Mouse (Mus musculus): ENCODE measurements at regions not wholly inside any gene's neighbourhood (a gene's known extent, or its start where the extent isn't known, plus 50 kb on each side); places are given as distances from the start of the nearest gene placed in this dataset.
"Not testable (repeated sequence)": the region's sequence is repeated elsewhere in the genome, so short reads cannot be mapped to it uniquely, and the experiment has no call there.

GRCm38 (mm10) chr16:76510861-76511260 lies 137.2 kb upstream of the Nrip1 start:
- DNase-seq (ENCODE audit: low read depth): no peak

GRCm38 (mm10) chr16:76509109-76509650 lies 135.6 kb upstream of the Nrip1 start:
- DNase-seq (ENCODE audit: low read depth): no peak

- peak; percentile 27 for DNase-seq (ENCODE audit: low read depth)
These were observed 133.6 kb upstream of the Nrip1 start for GRCm38 (mm10) chr16:76507191-76507746.

- DNase-seq (ENCODE audit: low read depth): peak; percentile 92
These were observed 132.6 kb upstream of the Nrip1 start for GRCm38 (mm10) chr16:76506240-76506639.

DNA sequence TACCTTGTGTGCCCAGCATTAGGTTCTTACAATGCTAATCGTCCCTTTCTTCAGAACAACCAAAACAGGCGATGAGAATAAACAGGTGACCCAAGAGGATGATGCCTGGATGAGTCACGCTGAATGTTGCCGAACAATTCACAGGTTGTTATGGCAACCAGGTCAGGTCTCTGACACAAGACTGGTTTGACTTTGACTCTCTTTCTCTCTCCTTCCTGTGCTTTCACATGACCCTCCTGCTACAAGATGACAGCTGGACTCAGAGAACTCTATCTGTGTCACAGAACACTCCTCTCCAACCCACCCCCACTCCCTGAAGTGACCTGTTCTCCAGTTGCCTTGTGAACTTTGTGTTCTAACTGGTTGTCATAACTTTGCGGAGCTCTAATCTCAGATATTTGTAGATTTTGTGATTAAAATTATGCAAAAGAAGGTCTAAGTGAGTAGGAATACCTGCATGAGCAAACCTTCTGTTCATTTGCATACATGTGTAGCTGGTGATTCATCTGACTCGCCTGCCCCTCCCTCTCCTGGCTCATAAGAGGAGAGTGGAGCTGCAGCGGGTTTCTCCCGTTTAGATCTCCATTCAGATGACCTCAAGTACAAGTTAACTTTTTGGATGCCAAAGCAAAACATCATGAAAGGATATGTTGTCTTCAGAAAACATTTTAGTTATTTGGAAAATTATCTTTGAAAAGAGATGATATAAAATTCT lies 126.2 kb upstream of the Nrip1 start:
- DNase-seq (ENCODE audit: low read depth): no peak

DNA sequence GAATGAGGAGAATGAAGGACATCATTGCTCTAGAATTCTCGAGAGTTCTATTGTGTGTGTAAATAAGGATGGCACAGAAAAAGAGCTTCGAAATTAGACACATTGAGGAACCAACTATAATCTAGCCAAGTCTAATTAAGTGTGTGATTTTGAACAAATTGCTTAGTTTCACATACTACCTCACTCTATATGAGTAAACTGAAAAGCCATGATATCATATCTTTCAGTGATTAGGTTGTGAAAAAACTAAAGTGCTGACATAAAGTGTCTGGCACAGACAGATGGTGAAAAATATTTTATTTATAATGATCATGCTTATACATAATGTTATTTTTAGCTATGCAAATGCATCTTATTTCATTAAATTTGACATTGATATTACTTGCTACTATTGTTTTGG lies 124.6 kb upstream of the Nrip1 start:
- DNase-seq (ENCODE audit: low read depth): no peak

GRCm38 (mm10) chr16:76497041-76497808 lies 123.6 kb upstream of the Nrip1 start:
- DNase-seq (ENCODE audit: low read depth): no peak

DNA sequence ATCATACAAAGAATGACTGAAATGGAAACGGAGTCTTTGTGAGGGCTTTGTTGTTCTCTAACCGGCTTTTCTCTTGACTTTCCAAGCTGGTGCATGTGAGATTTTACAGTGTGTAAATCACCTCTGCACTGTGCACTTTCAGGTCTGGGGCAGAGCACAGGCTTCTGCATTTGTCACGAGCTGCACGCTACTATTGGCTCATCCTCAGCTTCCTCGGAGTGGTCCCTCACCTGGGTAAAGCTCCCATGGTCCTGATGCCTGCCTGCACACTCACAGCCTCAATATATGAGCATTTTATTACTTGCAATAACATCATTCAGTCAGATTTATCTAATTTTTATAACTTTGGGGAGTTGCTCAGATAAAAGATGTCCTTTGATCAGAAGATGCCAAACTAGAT lies 109.8 kb upstream of the Nrip1 start:
- no peak for DNase-seq (ENCODE audit: low read depth)

DNA sequence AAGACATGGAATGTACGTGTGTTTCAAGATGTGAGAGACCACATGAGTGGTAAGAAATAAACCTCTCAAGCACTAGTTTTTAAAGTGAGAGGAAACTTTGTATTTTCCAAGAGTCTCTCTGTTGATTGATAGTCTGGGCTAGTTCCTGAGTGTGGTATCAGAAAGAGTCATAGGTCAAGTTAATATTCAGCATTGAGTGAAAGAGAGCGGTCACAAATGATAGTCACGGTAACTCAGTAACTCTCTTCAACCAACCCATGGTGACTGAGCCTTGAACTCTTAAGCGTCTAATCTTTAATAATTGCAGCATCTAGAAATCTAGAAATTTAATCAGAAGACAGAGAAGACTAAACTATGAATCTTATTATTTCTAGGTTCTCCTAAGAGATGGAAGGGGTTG lies 108.3 kb upstream of the Nrip1 start:
- no peak for DNase-seq (ENCODE audit: low read depth)

DNA sequence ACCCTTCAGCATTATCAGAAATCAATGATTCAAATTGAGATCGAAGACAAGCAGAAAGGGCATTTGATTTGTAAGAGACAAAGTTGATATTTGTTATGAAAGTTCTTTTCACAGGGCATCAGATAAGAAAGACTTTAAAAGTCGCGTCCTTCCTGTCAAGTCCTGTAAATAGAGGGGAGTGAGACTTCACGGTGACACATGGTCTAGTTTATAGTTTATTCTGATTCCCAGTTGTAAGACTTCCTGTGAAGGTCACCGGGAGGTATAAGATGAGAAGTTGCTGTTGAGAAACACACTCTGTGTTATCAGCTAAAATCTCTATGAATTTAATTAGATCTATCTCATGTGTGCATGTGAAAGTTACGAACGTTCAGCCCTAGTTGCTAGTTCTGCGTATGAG lies 103.8 kb upstream of the Nrip1 start:
- DNase-seq (ENCODE audit: low read depth): peak; percentile 42

GRCm38 (mm10) chr16:76474481-76474880 lies 100.9 kb upstream of the Nrip1 start:
- DNase-seq (ENCODE audit: low read depth): no peak

GRCm38 (mm10) chr16:76472386-76472785 lies 98.8 kb upstream of the Nrip1 start:
- no peak for DNase-seq (ENCODE audit: low read depth)

- no peak for DNase-seq (ENCODE audit: low read depth)
These were observed 97.5 kb upstream of the Nrip1 start for GRCm38 (mm10) chr16:76471081-76471480.

GRCm38 (mm10) chr16:76459521-76459920 lies 85.9 kb upstream of the Nrip1 start:
- peak; percentile 28 for DNase-seq (ENCODE audit: low read depth)

- not testable (repeated sequence) for DNase-seq (ENCODE audit: low read depth)
These were observed 82.6 kb upstream of the Nrip1 start for GRCm38 (mm10) chr16:76456300-76456599.

GRCm38 (mm10) chr16:76455499-76456299 lies 82.1 kb upstream of the Nrip1 start:
- DNase-seq (ENCODE audit: low read depth): peak; percentile 92

DNA sequence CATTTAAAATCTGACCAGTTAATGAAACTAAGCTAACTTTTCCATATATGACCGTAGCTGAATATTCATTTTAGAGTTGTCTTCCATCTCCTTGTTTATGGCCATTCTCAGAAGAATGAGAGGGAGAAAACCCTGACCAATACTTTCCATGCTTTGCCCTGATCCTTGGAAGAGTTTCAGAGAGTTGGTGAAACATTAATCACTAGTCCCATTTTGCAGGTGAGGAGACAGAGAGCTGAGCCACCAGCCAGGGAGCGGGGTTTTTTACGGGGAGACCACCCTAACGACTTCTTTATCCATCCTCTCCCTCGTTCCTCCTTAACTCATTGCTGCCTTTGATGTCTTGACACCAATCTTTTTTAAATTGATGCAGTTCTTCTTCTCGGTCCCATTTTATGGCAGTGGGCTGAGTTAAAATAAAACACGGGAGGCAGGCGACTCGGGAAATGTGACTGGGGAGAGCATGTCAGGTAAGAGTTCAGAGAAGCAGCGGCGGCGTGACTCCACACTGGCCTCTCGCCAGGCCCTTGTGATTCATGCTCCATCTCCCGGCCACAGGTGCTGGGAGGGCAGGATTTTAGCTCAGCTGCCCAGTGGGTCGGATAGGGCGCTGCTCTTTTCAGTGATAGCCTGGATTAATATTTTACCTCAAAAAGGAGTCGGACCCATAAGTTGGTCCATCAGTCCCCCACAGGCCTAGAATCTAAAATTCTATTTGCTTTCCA lies 81.3 kb upstream of the Nrip1 start:
- DNase-seq (ENCODE audit: low read depth): peak; percentile 42

GRCm38 (mm10) chr16:76453457-76454200 lies 80.0 kb upstream of the Nrip1 start:
- peak; percentile 38 for DNase-seq (ENCODE audit: low read depth)

- peak; percentile 86 for DNase-seq (ENCODE audit: low read depth)
These were observed 75.1 kb upstream of the Nrip1 start for GRCm38 (mm10) chr16:76448773-76449172.

- DNase-seq (ENCODE audit: low read depth): no peak
These were observed 73.4 kb upstream of the Nrip1 start for GRCm38 (mm10) chr16:76447033-76447432.

GRCm38 (mm10) chr16:76444668-76445067 lies 71.0 kb upstream of the Nrip1 start:
- DNase-seq (ENCODE audit: low read depth): peak; percentile 88
